Mouse (Mus musculus) erythroblast, embryonic 14.5 days (primary cell): ENCODE results near the gene Chsy1.

ENCODE experiments used
- GATA1 ChIP-seq: IDR thresholded peaks from 2 replicates; pipeline ENCODE4 v1.6.1; 2012; ENCODE audit warnings: low read length, inconsistent platforms, mixed read lengths
- TAL1 ChIP-seq: IDR thresholded peaks from 3 replicates; pipeline ENCODE4 v1.6.1; 2012; ENCODE audit warnings: low read length, inconsistent platforms, mixed read lengths

DNA sequence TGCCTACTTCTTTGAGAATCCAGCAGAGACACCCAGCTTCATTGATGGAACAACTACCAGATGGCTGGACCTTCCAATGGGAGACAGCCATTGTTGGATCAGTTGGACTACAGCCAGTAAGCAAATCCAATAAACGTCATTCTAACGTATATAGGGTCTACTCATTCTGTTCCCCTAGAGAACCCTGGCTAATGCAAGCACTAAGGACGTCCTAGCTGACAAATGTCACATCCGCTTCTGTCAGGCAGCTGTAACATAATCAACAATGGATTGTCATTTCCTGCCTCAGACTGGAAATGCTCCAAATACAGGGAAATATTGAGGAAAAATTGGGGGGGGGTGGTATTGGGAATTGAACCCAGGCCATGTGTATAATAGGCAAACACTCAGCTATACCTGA lies 3.5 kb upstream of the Chsy1 start:
- TF ChIP-seq GATA1 (no peak), TAL1 (no peak)
